Mouse (Mus musculus): ENCODE data around the gene Ins1.

The Ins1 gene

DNA sequence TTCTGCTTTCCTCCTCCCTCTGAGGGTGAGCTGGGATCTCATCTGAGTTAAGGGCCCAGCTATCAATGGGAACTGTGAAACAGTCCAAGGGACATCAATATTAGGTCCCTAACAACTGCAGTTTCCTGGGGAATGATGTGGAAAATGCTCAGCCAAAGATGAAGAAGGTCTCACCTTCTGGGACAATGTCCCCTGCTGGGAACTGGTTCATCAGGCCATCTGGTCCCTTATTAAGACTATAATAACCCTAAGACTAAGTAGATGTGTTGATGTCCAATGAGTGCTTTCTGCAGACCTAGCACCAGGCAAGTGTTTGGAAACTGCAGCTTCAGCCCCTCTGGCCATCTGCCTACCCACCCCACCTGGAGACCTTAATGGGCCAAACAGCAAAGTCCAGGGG lies at the start of gene Ins1:
Gene Ins1 (plus strand): TSS at position 301 of the 400 bp plus-strand sequence.
- no peak for DNase-seq
